Mouse (Mus musculus) ES-E14 (cell line): ENCODE results near the gene Tectb.

Experiments used
- HCFC1 ChIP-seq: IDR thresholded peaks from 2 replicates; pipeline ENCODE4 v1.6.1; 2012; ENCODE audit warnings: low read length, inconsistent platforms, borderline replicate concordance; ENCODE audit not compliant: insufficient read depth
- ZC3H11A ChIP-seq: IDR thresholded peaks from 2 replicates; pipeline ENCODE4 v1.6.1; 2012; ENCODE audit warnings: low read depth, mild to moderate bottlenecking, inconsistent platforms, low read length, borderline replicate concordance
- ZNF384 ChIP-seq: IDR thresholded peaks from 2 replicates; pipeline ENCODE4 v1.6.1; 2012; ENCODE audit warnings: low read depth, low read length, inconsistent platforms

GRCm38 (mm10) chr19:55236026-55236425 is 55.5 kb downstream of the Tectb start:
- TF ChIP-seq ZNF384 (no peak), HCFC1 (no peak), ZC3H11A (no peak)
